20 mouse cellular contexts compared by ENCODE assay signal in the genomic region with DNA sequence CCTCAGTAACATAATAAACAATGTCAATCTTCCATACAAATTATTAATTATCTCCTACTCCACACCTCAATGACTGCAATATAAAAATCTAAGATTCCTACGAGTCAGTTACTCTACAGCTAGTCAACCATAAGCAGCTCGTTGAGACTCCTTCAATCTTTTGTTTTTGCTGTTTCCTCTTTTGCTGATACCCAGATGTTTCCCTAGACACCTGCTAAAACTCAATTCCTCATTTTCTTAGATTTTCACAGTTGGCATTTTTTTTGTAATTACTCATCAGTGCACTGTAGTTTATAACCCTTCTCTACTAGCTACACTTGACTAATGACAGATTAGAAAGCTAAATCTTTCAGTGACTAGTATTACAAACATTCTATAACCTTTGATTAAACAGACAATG. TPM values are rescaled to one million over a fixed set of nuclear protein-coding genes. Genes with fewer than 3 reads are reported as not detected.
"Had no signal": no experiment of that assay in that cellular context is flagged by ENCODE, and none has a peak within 500 bp of the region (broad histone marks: within the 10 kb centered on the region; RNA-seq: fewer than 3 reads in every experiment).

No protein-coding gene starts in this region.

- H3K9ac ChIP-seq: limb, embryonic 15.5 days; liver, embryonic 13.5 days; midbrain, embryonic 12.5 days had no signal

- H3K27ac ChIP-seq: kidney, postnatal 0 days; layer of hippocampus, adult 2 months; limb, embryonic 15.5 days; liver, embryonic 13.5 days; midbrain, embryonic 12.5 days had no signal

- H3K9me3 ChIP-seq: limb, embryonic 15.5 days; liver, embryonic 13.5 days; megakaryocyte, embryonic 14.5 days; midbrain, embryonic 12.5 days had no signal

- H3K36me3 ChIP-seq: limb, embryonic 15.5 days; liver, embryonic 13.5 days; midbrain, embryonic 12.5 days had no signal

- DNase-seq: kidney, adult 11 months; kidney, adult 9 months; kidney, postnatal 36 days; liver, embryonic 13.5 days; lung, adult 18-20 months; retina, postnatal 1 day; right cerebral cortex, postnatal 14 days; thymus, postnatal 36 days had no signal

- ATAC-seq: midbrain, embryonic 16.5 days had no signal

- H3K4me3 ChIP-seq: layer of hippocampus, adult 2 months; limb, embryonic 15.5 days; liver, embryonic 13.5 days; megakaryocyte, embryonic 14.5 days; midbrain, embryonic 12.5 days had no signal

- H3K27me3 ChIP-seq: limb, embryonic 15.5 days; liver, embryonic 13.5 days; megakaryocyte, embryonic 14.5 days; midbrain, embryonic 12.5 days had no signal

- H3K4me1 ChIP-seq: limb, embryonic 15.5 days; liver, embryonic 13.5 days; megakaryocyte, embryonic 14.5 days; midbrain, embryonic 12.5 days had no signal

- H3K4me2 ChIP-seq: limb, embryonic 15.5 days; liver, embryonic 13.5 days; midbrain, embryonic 12.5 days had no signal

RNA-seq across cellular contexts. Expression of a gene that starts 50.8 kb away (rescaled TPM):
- total RNA-seq: layer of hippocampus, adult 2 months; layer of hippocampus, postnatal 10 days had no signal
- polyA plus RNA-seq: kidney, postnatal 0 days; limb, embryonic 11.5 days; limb, embryonic 15.5 days; liver, embryonic 13.5 days; lung, embryonic 16.5 days; midbrain, embryonic 16.5 days; neural tube, embryonic 14.5 days; spleen, adult 2 months; stomach, embryonic 16.5 days had no signal
